Mouse (Mus musculus): ENCODE data around the gene Gbf1. TPM values are rescaled to one million over a fixed set of nuclear protein-coding genes. Genes with fewer than 3 reads are reported as not detected.
"Not testable (repeated sequence)": the region's sequence is repeated elsewhere in the genome, so short reads cannot be mapped to it uniquely, and the experiment has no call there.

The Gbf1 gene
- 100 to 1,000 TPM; 100 TPM for total RNA-seq (2021)

GRCm38 (mm10) chr19:46152127-46152803, at the start of gene Gbf1:
Gene Gbf1 (plus strand): TSS chr19:46152509.
- intact Hi-C loops (cut with DNase I): no loop called here
- peak; percentile 93 to 98 for DNase-seq (ENCODE audit: extremely low spot score in 1 of 2, low spot score in 2 of 2)

- intact Hi-C loops (cut with DNase I): no loop called here
- no peak for DNase-seq (ENCODE audit: extremely low spot score in 1 of 2, low spot score in 2 of 2)
Measured at GRCm38 (mm10) chr19:46103437-46104186, 48.7 kb upstream of the Gbf1 start.

GRCm38 (mm10) chr19:46104187-46104557, 48.1 kb upstream of the Gbf1 start:
- intact Hi-C loops (cut with DNase I): no loop called here
- DNase-seq (ENCODE audit: extremely low spot score in 1 of 2, low spot score in 2 of 2): no peak

GRCm38 (mm10) chr19:46110214-46110613, 42.1 kb upstream of the Gbf1 start:
- intact Hi-C loops (cut with DNase I): no loop called here
- no peak for DNase-seq (ENCODE audit: extremely low spot score in 1 of 2, low spot score in 2 of 2)

- no peak for DNase-seq (ENCODE audit: extremely low spot score in 1 of 2, low spot score in 2 of 2)
- intact Hi-C loops (cut with DNase I): no loop called here
Measured at GRCm38 (mm10) chr19:46110781-46111180, 41.5 kb upstream of the Gbf1 start.

GRCm38 (mm10) chr19:46114617-46115016, 37.7 kb upstream of the Gbf1 start:
- intact Hi-C loops (cut with DNase I): no loop called here
- no peak for DNase-seq (ENCODE audit: extremely low spot score in 1 of 2, low spot score in 2 of 2)

- no peak for DNase-seq (ENCODE audit: extremely low spot score in 1 of 2, low spot score in 2 of 2)
- intact Hi-C loops (cut with DNase I): no loop called here
Measured at GRCm38 (mm10) chr19:46119458-46119857, 32.9 kb upstream of the Gbf1 start.

GRCm38 (mm10) chr19:46120872-46121271, 31.4 kb upstream of the Gbf1 start:
- DNase-seq (ENCODE audit: extremely low spot score in 1 of 2, low spot score in 2 of 2): no peak
- intact Hi-C loops (cut with DNase I): no loop called here

- intact Hi-C loops (cut with DNase I): no loop called here
- no peak for DNase-seq (ENCODE audit: extremely low spot score in 1 of 2, low spot score in 2 of 2)
Measured at GRCm38 (mm10) chr19:46123876-46124275, 28.4 kb upstream of the Gbf1 start.

GRCm38 (mm10) chr19:46124651-46125050, 27.7 kb upstream of the Gbf1 start:
- no peak for DNase-seq (ENCODE audit: extremely low spot score in 1 of 2, low spot score in 2 of 2)
- intact Hi-C loops (cut with DNase I): no loop called here

GRCm38 (mm10) chr19:46126301-46126700, 26.0 kb upstream of the Gbf1 start:
- DNase-seq (ENCODE audit: extremely low spot score in 1 of 2, low spot score in 2 of 2): no peak
- intact Hi-C loops (cut with DNase I): no loop called here

GRCm38 (mm10) chr19:46129737-46130136, 22.6 kb upstream of the Gbf1 start:
- intact Hi-C loops (cut with DNase I); DNase-seq (ENCODE audit: extremely low spot score in 1 of 2, low spot score in 2 of 2): not testable (repeated sequence)

GRCm38 (mm10) chr19:46131283-46131682, 21.0 kb upstream of the Gbf1 start:
- no peak for DNase-seq (ENCODE audit: extremely low spot score in 1 of 2, low spot score in 2 of 2)
- intact Hi-C loops (cut with DNase I): no loop called here

GRCm38 (mm10) chr19:46131694-46132525, 20.4 kb upstream of the Gbf1 start, which contains the start of gene Elovl3:
Gene Elovl3 (plus strand): TSS chr19:46131897.
- DNase-seq (ENCODE audit: extremely low spot score in 1 of 2, low spot score in 2 of 2): no peak
- intact Hi-C loops (cut with DNase I): no loop called here

GRCm38 (mm10) chr19:46132577-46132976, 19.7 kb upstream of the Gbf1 start:
- intact Hi-C loops (cut with DNase I): no loop called here
- no peak for DNase-seq (ENCODE audit: extremely low spot score in 1 of 2, low spot score in 2 of 2)

GRCm38 (mm10) chr19:46135297-46135696, 17.0 kb upstream of the Gbf1 start:
- intact Hi-C loops (cut with DNase I): loop anchor here (1.0 kb wide), 1 partner anchor 119 kb away; no protein-coding TSS in a partner anchor
- peak; percentile 89 to 90 for DNase-seq (ENCODE audit: extremely low spot score in 1 of 2, low spot score in 2 of 2)

GRCm38 (mm10) chr19:46135789-46136638, 16.3 kb upstream of the Gbf1 start:
- peak in 1 of 2 experiments; percentile 48 for DNase-seq (ENCODE audit: extremely low spot score in 1 of 2, low spot score in 2 of 2)
- intact Hi-C loops (cut with DNase I): loop anchor here (1.0 to 2.0 kb wide), 2 partner anchors 118 to 169 kb away; partner anchors contain the start of gene Nfkb2

Measured in left cerebral cortex, postnatal 10 days (tissue).